ENCODE assay signal across 12 mouse cellular contexts in the genomic region with DNA sequence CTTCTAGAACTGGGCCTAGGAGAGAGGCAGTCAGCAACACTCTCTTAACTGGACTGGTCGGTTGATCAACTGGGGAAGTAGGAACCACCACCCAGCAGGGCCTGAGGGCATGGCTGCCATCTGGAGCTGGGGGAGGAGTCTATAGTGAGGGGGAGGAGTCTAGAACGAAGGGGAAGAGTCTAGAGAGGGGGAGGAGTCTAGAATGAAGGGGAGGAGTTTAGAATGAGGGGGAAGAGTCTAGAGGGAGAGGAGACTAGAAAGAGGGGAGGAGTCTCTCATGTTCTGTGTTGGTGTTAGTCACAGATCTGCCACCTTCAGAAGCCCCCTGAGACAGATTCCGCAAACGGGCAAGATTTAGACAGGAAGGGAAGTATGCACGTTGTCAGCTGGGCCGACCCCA. TPM values are rescaled to one million over a fixed set of nuclear protein-coding genes. Genes with fewer than 3 reads are reported as not detected.
A peak's percentile ranks its signal among the peaks of the same experiment; 100 is the strongest.
DNase-seq lines count a peak whose midpoint lies in the region; ATAC-seq and TF ChIP-seq lines count a peak whose summit lies in the region.
"Had no signal": no experiment of that assay in that cellular context is flagged by ENCODE, and none has a peak within 500 bp of the region (broad histone marks: within the 10 kb centered on the region; RNA-seq: fewer than 3 reads in every experiment).

No protein-coding gene starts in this region.

- no peaks in the 10 kb centered on the region for H3K36me3 ChIP-seq in liver, embryonic 13.5 days
- no peaks in the 10 kb centered on the region for H3K36me3 ChIP-seq in hindbrain, postnatal 0 days (ENCODE audit: insufficient read depth, low read length)
- H3K36me3 ChIP-seq: hindbrain, embryonic 15.5 days had no signal

- intact Hi-C loops in left cerebral cortex, postnatal 25 days (cut with DNase I), result no loop called here

- peaks cover 18% of the 10 kb centered on the region for H3K27me3 ChIP-seq in liver, embryonic 13.5 days
- H3K27me3 ChIP-seq in hindbrain, postnatal 0 days (ENCODE audit: insufficient read depth, low read length), result no peaks in the 10 kb centered on the region
- H3K27me3 ChIP-seq: hindbrain, embryonic 15.5 days had no signal

- H3K9me3 ChIP-seq in liver, embryonic 13.5 days (replicated peaks), result no peaks in the 10 kb centered on the region
- H3K9me3 ChIP-seq in hindbrain, postnatal 0 days (ENCODE audit: low read length), result no peaks in the 10 kb centered on the region
- H3K9me3 ChIP-seq: hindbrain, embryonic 15.5 days had no signal

- H3K9ac ChIP-seq in liver, embryonic 13.5 days, result no peak overlapping the region
- H3K9ac ChIP-seq in hindbrain, postnatal 0 days (replicated peaks; ENCODE audit: low read length), result no peak overlapping the region
- H3K9ac ChIP-seq: hindbrain, embryonic 15.5 days had no signal

- H3K4me2 ChIP-seq in liver, embryonic 13.5 days, result no peak overlapping the region
- no peak overlapping the region for H3K4me2 ChIP-seq in hindbrain, postnatal 0 days (ENCODE audit: low read depth, low read length)
- H3K4me2 ChIP-seq: hindbrain, embryonic 15.5 days had no signal

- no peak for TF ChIP-seq CTCF in hindbrain, postnatal 0 days (IDR thresholded peaks at IDR 0.05; ENCODE audit: low read depth)

- WGBS in liver, embryonic 13.5 days (ENCODE audit: insufficient replicate concordance), result 45% methylated on average over 6 of the region's 6 CpGs
- WGBS in hindbrain, postnatal 0 days, result 68% methylated on average over 6 of the region's 6 CpGs

- peaks cover 39% of the 10 kb centered on the region for H3K4me1 ChIP-seq in liver, embryonic 13.5 days (replicated peaks)
- no peaks in the 10 kb centered on the region for H3K4me1 ChIP-seq in hindbrain, postnatal 0 days (ENCODE audit: insufficient read depth, low read length)

- DNase-seq in thymus, postnatal 0 days (ENCODE audit: low spot score), result peak; percentile 52
- DNase-seq in thymus, postnatal 14 days, result no peak
- DNase-seq in ZHBTc4 (ENCODE audit: low read depth, low spot score), result peak; percentile 68
- no peak for DNase-seq in liver, embryonic 13.5 days
- DNase-seq in urinary bladder, postnatal 36 days (ENCODE audit: low spot score in 2 of 2), result no peak
- DNase-seq in hindbrain, postnatal 0 days (ENCODE audit: low spot score), result no peak
- no peak for DNase-seq in left cerebral cortex, postnatal 25 days (ENCODE audit: low spot score in 2 of 2)
- DNase-seq in kidney, adult 8-10 months, result no peak
- DNase-seq: cerebellum, adult 8-10 months; midbrain, embryonic 14.5 days had no signal

- ATAC-seq in liver, embryonic 13.5 days (ENCODE audit: low read depth), result peak; percentile 37
- ATAC-seq in hindbrain, postnatal 0 days, result no peak
- ATAC-seq: activated CD4-positive, CD25-positive, alpha-beta regulatory T cell, adult 4 months had no signal

- no peak overlapping the region for H3K27ac ChIP-seq in liver, embryonic 13.5 days
- no peak overlapping the region for H3K27ac ChIP-seq in hindbrain, postnatal 0 days
- H3K27ac ChIP-seq: hindbrain, embryonic 15.5 days had no signal

- H3K4me3 ChIP-seq in liver, embryonic 13.5 days (replicated peaks), result no peak overlapping the region
- no peak overlapping the region for H3K4me3 ChIP-seq in hindbrain, postnatal 0 days (ENCODE audit: low read length)
- H3K4me3 ChIP-seq: hindbrain, embryonic 15.5 days had no signal

RNA-seq across cellular contexts. Expression of gene Cela1, which starts 11.7 kb away (rescaled TPM):
- polyA plus RNA-seq in thymus, postnatal 0 days (2015; fragmentation: Nextera tagmentation; extraction: Ambion mirVana), result 6.2 and 13.1 TPM in 2 replicates
- polyA plus RNA-seq in liver, embryonic 13.5 days (2015; fragmentation: Nextera tagmentation; extraction: Ambion mirVana), result 8.2 and 11.8 TPM in 2 replicates
- 1.8 and 4.7 TPM in 2 replicates for total RNA-seq in hindbrain, postnatal 0 days (2014; rRNA removed)
- polyA plus RNA-seq in hindbrain, postnatal 0 days (2015; fragmentation: Nextera tagmentation; extraction: Ambion mirVana), result 2.4 and 3.1 TPM in 2 replicates
- 1 to 10 TPM; 1.7 to 5.0 TPM for total RNA-seq in left cerebral cortex, postnatal 25 days (2021)

RNA-seq across cellular contexts. Expression of gene Galnt6, which starts 29.8 kb away (rescaled TPM):
- polyA plus RNA-seq in thymus, postnatal 0 days (2015; fragmentation: Nextera tagmentation; extraction: Ambion mirVana), result 16.6 and 16.9 TPM in 2 replicates
- polyA plus RNA-seq in liver, embryonic 13.5 days (2015; fragmentation: Nextera tagmentation; extraction: Ambion mirVana), result 1.1 and 1.3 TPM in 2 replicates
- total RNA-seq in hindbrain, postnatal 0 days (2014; rRNA removed), result 0.25 and 0.37 TPM in 2 replicates
- polyA plus RNA-seq in hindbrain, postnatal 0 days (2015; fragmentation: Nextera tagmentation; extraction: Ambion mirVana), result 0.34 TPM in 2 replicates
- total RNA-seq in left cerebral cortex, postnatal 25 days (2021), result 1 to 10 TPM; 2.9 to 4.0 TPM

RNA-seq across cellular contexts. Expression of gene Bin2, which starts 30.0 kb away (rescaled TPM):
- 33.1 and 45.9 TPM in 2 replicates for polyA plus RNA-seq in thymus, postnatal 0 days (2015; fragmentation: Nextera tagmentation; extraction: Ambion mirVana)
- polyA plus RNA-seq in liver, embryonic 13.5 days (2015; fragmentation: Nextera tagmentation; extraction: Ambion mirVana), result 19.7 and 25.7 TPM in 2 replicates
- total RNA-seq in hindbrain, postnatal 0 days (2014; rRNA removed), result 0.61 and 0.63 TPM in 2 replicates
- polyA plus RNA-seq in hindbrain, postnatal 0 days (2015; fragmentation: Nextera tagmentation; extraction: Ambion mirVana), result 1.1 and 1.4 TPM in 2 replicates
- 1 to 10 TPM; 5.5 to 6.7 TPM for total RNA-seq in left cerebral cortex, postnatal 25 days (2021)

Comparison
In these comparisons a context has a peak if more than half of its experiments do, and no peak if none do; other contexts are left out.
1. DNase-seq: peak in thymus, postnatal 0 days (single experiment) and ZHBTc4 (single experiment); none in thymus, postnatal 14 days (single experiment), liver, embryonic 13.5 days (single experiment), urinary bladder, postnatal 36 days (0 of 2), hindbrain, postnatal 0 days (single experiment), left cerebral cortex, postnatal 25 days (0 of 2) and kidney, adult 8-10 months (0 of 2).